In the genomic region with DNA sequence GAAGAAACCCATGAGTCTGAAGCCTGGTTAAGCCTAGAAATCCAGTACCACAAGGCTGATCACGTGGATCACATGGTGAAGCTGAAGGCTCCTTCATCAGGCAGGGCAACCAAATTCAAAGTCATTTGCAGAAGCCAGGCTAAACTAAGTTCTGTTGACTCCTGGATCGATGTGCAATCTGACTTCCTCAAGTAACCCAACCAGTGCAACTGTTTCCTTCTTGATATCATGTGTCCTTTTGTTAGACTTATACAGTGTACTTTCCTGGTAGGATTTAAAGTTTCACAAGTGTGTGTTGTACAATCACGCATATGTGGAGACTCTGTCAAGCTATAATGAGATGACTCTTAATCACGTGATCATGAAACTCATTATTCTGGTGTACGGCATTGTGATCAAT, we compare ENCODE assay signal across 20 mouse cellular contexts. TPM values are rescaled to one million over a fixed set of nuclear protein-coding genes. Genes with fewer than 3 reads are reported as not detected.
DNase-seq lines count a peak whose midpoint lies in the region; ATAC-seq lines count a peak whose summit lies in the region.
"Had no signal": no experiment of that assay in that cellular context is flagged by ENCODE, and none has a peak within 500 bp of the region (broad histone marks: within the 10 kb centered on the region; RNA-seq: fewer than 3 reads in every experiment).

No protein-coding gene starts in this region.

- peak; percentile 60 for DNase-seq in heart, adult 11 months
- no peak for DNase-seq in heart, adult 8-10 months (ENCODE audit: low spot score)
- DNase-seq in 416B (ENCODE audit: low read depth) = peak; percentile 46
- DNase-seq in T-cell, adult 2 months (ENCODE audit: low spot score) = no peak
- DNase-seq in gastrocnemius, postnatal 25 days = no peak
- no peak for DNase-seq in heart, postnatal 10 days
- DNase-seq: adrenal gland, adult 8-10 months; adrenal gland, postnatal 14 days; adrenal gland, postnatal 36 days; cerebellum, adult 11-12 months; cerebellum, adult 2 months; cerebellum, adult 9-10 months; cerebellum, postnatal 10 days; cerebellum, postnatal 25 days; embryo, embryonic 11 days; forebrain, postnatal 0 days had no signal

- intact Hi-C loops in heart, postnatal 10 days (cut with DNase I) = no loop called here

- peak; percentile 85 for ATAC-seq in granulocyte monocyte progenitor cell, adult 5-6 weeks (replicated peaks; ENCODE audit: poor library complexity, severe bottlenecking)
- ATAC-seq in megakaryocyte, adult 5-6 weeks (ENCODE audit: poor library complexity, severe bottlenecking) = peak; percentile 75
- ATAC-seq: activated CD4-positive, CD25-positive, alpha-beta regulatory T cell, adult 4 months; forebrain, embryonic 15.5 days; forebrain, postnatal 0 days had no signal

RNA-seq across cellular contexts. Expression of gene Prdx6, which starts 18.8 kb away (rescaled TPM):
- total RNA-seq in heart, adult 8-10 months (2022) = 100 to 1,000 TPM; 324 to 390 (median 370) TPM
- 217 and 261 TPM in 2 replicates for total RNA-seq in granulocyte monocyte progenitor cell, adult 5-6 weeks (2014; fragmentation: Nextera tagmentation)
- total RNA-seq in granulocyte monocyte progenitor cell, adult 5-6 weeks (2017) = 373 and 405 TPM in 2 replicates
- total RNA-seq in megakaryocyte, adult 5-6 weeks (2015) = 161 and 201 TPM in 2 replicates
- 213 and 226 TPM in 2 replicates for total RNA-seq in megakaryocyte, adult 5-6 weeks (2017)
- total RNA-seq in gastrocnemius, postnatal 25 days (2021) = 100 to 1,000 TPM in 1 of 2 experiments, 10 to 100 TPM in 1; 92.8 to 127 TPM
- 100 to 1,000 TPM; 230 to 240 TPM for total RNA-seq in heart, postnatal 10 days (2021)

Comparison
In these comparisons a context has a peak if more than half of its experiments do, and no peak if none do; other contexts are left out.
1. DNase-seq: peak in heart, adult 11 months (single experiment) and 416B (single experiment); none in heart, adult 8-10 months (single experiment), T-cell, adult 2 months (single experiment), gastrocnemius, postnatal 25 days (single experiment) and heart, postnatal 10 days (0 of 2).